Mouse (Mus musculus): ENCODE data around the gene Pnmt. TPM values are rescaled to one million over a fixed set of nuclear protein-coding genes. Genes with fewer than 3 reads are reported as not detected.

Gene Pnmt
- 0.17 TPM in 1 of 2 replicates, not detected in the other for polyA plus RNA-seq (2016; fragmentation: Nextera tagmentation; extraction: Ambion mirVana)

DNA sequence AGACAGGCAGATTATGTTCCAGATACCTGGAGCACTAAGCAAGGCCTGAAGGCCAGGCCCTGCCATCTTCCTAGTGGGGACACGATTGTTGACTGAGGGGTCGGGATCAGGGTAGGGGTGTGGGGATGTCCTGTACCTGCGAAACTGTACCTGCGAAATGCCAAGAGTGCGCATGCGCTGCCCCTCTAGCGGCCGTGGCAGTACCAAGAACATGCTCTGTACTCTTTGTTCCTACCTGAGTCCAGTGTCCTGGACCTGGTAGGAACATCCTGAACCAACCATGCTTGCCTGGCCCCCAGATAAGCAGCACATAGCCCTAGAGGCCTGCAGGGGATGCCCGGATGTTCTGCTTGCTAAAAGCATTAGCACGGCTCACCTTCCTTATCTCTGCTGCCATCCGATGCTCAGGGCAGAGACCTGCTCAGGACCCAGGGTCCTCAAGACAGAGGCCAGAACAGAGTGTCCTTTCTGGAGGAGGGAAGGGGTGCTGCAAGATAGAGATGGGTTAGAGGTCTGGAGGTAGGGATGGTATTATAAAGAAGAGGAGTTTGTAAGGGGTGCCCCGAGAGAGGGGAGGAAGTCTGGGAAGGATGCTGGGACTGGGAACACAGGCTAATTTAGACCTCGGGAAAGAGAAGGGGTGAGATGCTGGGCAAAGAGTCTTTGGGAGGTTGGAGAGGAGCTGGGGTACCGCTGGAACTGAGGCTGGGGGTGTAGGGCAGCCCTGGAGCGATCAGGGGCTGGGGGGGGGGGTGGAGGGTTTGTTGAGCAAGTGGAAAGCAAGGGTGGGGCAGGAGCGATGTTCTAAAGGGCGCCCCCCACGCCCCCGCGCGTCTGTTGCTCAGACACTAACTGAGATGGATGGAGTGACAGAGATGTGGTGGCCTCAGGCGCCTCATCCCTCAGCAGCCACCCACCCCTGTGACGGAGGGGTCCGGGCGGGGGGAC lies at the start of gene Pnmt:
TSS of gene Pnmt (plus strand) at position 813 of the 948 bp plus-strand sequence.
- peaks cover 6% of the 10 kb centered on the region; the same call in 1 of the 2 replicates for H3K4me1 ChIP-seq
- H3K9ac ChIP-seq: no peak within 1 kb of the TSS
- no peak within 1 kb of the TSS for H3K27ac ChIP-seq
- peaks cover 77% of the 10 kb centered on the region for H3K27me3 ChIP-seq
- H3K4me3 ChIP-seq (replicated peaks): no peak within 1 kb of the TSS
- no peak for ATAC-seq (ENCODE audit: low FRiP score)
- no peak within 1 kb of the TSS for H3K4me2 ChIP-seq
- peaks cover 3% of the 10 kb centered on the region for H3K36me3 ChIP-seq (replicated peaks)
- WGBS: 52% methylated on average over 25 of the region's 25 CpGs
- no peaks in the 10 kb centered on the region for H3K9me3 ChIP-seq

DNA sequence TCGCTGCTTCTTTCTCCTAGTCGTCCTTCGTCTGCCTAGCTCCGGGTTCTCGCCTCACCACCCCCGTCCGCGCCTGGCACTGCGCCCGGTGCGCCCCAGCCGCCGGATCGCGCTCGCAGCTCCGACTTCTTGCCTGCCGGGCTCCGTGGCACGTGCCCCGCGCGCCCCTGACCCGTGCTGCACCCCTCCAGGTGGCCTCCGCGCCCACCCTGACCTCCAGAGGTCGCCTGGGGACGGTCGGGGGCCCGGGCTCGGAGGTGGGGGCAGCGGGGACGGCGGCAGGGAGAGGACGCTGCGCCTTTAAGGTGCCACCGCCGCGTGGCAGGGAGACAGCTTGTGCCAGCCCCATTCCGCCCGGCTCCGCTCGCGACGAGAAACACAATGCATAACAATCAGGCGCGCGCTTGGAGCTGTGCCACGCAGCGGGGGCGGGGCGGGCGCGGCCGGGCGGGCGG lies 47.7 kb upstream of the Pnmt start:
- Histone ChIP-seq H3K27ac (peak overlapping the region; percentile 90), H3K4me2 (peak overlapping the region; percentile 94), H3K4me1 (peaks cover 49% of the 10 kb centered on the region), H3K36me3 (replicated peaks) (no peaks in the 10 kb centered on the region), H3K9me3 (no peaks in the 10 kb centered on the region), H3K4me3 (replicated peaks) (peak overlapping the region; percentile 47), H3K27me3 (peaks cover 91% of the 10 kb centered on the region), H3K9ac (peak overlapping the region; percentile 72)
- no peak for ATAC-seq (ENCODE audit: low FRiP score)
- WGBS: under 1% methylated on average over 55 of the region's 57 CpGs

DNA sequence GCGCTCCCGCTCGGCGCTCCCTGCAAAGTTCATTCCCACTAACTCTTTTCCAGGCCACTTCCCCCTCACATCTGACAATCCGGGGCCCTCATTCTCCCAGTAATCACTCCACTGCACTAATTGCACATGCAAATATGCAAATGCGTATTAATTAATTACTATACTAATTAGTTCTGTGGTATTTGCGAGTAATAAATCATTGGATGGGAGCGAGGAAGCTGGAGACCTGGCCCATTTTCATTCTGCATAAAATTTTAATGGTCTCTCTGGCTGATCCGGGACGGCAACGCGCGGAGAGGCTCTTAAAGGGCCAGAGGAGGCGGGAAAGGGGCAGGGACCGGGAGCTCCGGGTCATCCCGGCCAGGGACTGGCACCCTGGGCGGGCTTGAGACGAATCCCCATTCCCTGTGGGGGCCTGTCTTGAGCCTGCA lies 47.2 kb upstream of the Pnmt start:
- H3K36me3 ChIP-seq (replicated peaks): no peaks in the 10 kb centered on the region
- peak overlapping the region; percentile 47 for H3K4me3 ChIP-seq (replicated peaks)
- H3K27ac ChIP-seq: peak overlapping the region; percentile 90
- whole genome bisulfite sequencing: under 1% methylated on average over 19 of the region's 19 CpGs
- H3K4me1 ChIP-seq: peaks cover 44% of the 10 kb centered on the region
- H3K4me2 ChIP-seq: peak overlapping the region; percentile 94
- H3K27me3 ChIP-seq: peaks cover 91% of the 10 kb centered on the region
- no peaks in the 10 kb centered on the region for H3K9me3 ChIP-seq
- peak overlapping the region; percentile 72 for H3K9ac ChIP-seq
- ATAC-seq (ENCODE audit: low FRiP score): no peak

DNA sequence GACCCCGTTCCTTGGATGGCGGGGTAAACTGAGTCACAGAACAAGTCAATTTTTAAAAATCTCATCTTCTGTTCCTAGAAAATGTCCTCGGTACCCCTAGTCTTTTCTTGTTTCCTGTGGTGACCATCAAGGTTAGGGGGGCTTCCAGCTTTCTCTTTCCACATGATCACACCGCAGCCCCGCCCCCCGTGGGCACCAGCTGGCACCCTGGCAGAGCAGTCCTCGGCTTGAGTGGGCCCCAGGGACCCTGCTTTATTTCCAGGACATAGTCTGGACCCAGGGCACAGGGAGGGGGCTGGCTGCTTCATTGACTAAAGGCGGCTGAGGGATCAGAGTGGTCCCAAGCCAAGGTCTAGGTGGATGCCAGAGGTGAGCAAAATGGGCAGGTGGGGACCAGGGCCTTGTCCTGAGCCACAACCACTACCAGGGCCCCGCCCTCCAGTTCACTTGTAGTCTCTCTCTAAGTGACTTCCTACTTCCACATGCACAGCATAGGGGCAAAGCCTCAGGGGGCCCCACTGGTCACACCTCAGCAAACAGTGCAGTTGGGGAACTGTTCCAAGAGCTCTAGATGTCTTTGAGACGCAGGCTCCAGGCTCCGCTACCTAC lies 46.5 kb upstream of the Pnmt start:
- no peaks in the 10 kb centered on the region for H3K9me3 ChIP-seq
- no peaks in the 10 kb centered on the region for H3K36me3 ChIP-seq (replicated peaks)
- peak overlapping the region; percentile 90 for H3K27ac ChIP-seq
- peak overlapping the region; percentile 47 for H3K4me3 ChIP-seq (replicated peaks)
- H3K9ac ChIP-seq: peak overlapping the region; percentile 72; the same call in 1 of the 2 replicates
- peaks cover 37% of the 10 kb centered on the region for H3K4me1 ChIP-seq
- ATAC-seq (ENCODE audit: low FRiP score): no peak
- 3% methylated on average over 9 of the region's 11 CpGs for WGBS
- H3K4me2 ChIP-seq: peak overlapping the region; percentile 94
- H3K27me3 ChIP-seq: peaks cover 87% of the 10 kb centered on the region

DNA sequence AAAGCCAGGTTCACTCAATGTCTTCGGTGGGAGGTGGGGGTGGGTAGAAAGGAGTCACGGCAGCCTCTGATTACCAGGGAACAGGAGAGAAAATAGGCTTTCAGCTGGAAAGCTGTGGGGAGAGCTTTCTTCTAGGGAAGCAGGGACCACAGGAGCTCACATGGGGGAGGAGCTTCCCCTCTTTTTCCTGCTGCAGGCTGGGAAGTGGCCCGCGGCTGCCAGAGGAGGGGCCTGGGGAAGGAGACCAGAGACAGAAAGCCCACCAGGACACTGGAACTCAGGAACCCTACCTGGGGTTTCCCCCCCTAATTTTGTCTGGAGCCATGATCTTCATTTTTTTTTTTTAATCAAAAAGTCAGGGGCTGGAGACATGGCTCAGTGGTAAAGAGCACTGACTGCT lies 45.7 kb upstream of the Pnmt start:
- Histone ChIP-seq H3K4me3 (replicated peaks) (no peak overlapping the region), H3K27ac (no peak overlapping the region), H3K27me3 (peaks cover 85% of the 10 kb centered on the region), H3K9me3 (no peaks in the 10 kb centered on the region), H3K4me1 (peaks cover 35% of the 10 kb centered on the region), H3K4me2 (no peak overlapping the region), H3K36me3 (replicated peaks) (no peaks in the 10 kb centered on the region), H3K9ac (no peak overlapping the region)
- 12% methylated on average over 4 of the region's 4 CpGs for WGBS
- ATAC-seq (ENCODE audit: low FRiP score): no peak

DNA sequence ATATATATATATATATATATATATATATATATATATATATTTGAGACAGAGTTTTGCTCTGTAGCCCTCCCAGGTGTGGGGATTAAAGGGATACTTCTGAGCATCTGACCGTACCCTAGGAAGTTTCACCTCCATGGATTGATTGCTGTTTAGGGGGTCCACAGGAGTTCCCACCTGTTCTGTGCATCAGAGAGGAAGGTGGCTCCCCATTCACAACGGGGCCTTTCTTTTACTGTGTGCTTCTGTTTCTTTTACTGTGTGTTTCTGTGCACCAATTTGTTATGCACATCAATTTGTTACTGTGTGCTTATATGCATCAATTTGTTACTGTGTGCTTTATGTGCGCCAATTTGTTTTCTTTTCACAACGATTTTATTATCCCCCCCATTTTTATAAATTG lies 45.1 kb upstream of the Pnmt start:
- Histone ChIP-seq H3K9ac (no peak overlapping the region), H3K36me3 (replicated peaks) (no peaks in the 10 kb centered on the region), H3K27ac (no peak overlapping the region), H3K4me1 (peaks cover 36% of the 10 kb centered on the region), H3K4me2 (no peak overlapping the region), H3K9me3 (no peaks in the 10 kb centered on the region), H3K27me3 (peaks cover 85% of the 10 kb centered on the region), H3K4me3 (replicated peaks) (no peak overlapping the region)
- WGBS: 52% methylated on average over 4 of the region's 4 CpGs
- ATAC-seq (ENCODE audit: low FRiP score): no peak

DNA sequence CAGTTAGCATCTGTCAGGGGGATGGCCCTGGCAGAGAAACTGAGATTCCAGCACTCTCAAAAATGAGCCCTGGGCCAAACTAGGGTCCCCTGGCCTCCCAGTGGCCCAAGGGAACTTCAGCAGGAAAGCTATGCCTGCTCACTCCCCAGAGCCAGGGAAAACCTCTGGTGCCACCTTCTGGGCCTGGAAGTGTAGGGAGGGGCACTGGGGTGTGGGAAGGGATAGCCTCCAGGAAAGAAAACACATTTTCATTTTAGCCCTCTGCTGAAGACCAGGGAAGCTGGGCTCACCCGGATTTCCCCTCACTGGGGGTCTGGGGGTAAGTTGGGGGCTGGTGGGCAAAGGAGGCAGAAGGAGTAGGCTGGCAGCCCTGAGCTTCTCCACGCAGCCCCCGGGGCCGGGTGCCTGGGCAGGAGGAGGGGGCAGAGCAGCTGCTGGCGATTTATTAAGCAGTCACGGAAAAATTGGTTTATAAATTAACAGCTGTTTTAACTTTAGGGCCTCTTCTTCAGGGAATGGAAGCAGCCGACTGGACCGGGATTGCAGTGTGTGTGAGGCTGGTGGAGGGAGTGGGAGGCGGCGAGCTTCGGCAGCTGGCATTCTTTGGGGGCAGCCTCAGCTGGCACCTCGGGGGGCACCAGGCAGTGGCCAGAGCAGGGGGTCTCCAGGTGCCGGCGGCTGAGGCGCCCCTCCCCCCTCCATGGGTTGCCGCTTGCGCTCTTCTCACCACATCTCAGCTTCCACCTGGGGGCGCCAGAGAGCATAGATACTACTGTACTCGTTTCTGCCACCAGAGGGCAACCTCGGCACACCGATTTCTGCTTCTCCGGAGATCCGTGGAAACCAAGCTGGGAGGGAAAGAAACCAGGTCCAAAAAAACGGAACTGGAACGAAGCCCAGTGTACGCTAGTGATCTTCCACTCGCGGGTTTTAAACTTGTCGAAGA lies 44.0 kb upstream of the Pnmt start:
- Histone ChIP-seq H3K27me3 (peaks cover 85% of the 10 kb centered on the region), H3K9me3 (no peaks in the 10 kb centered on the region), H3K4me2 (peak overlapping the region; percentile 48), H3K27ac (no peak overlapping the region), H3K36me3 (replicated peaks) (no peaks in the 10 kb centered on the region), H3K4me1 (peaks cover 37% of the 10 kb centered on the region), H3K9ac (no peak overlapping the region), H3K4me3 (replicated peaks) (peak overlapping the region; percentile 26)
- whole genome bisulfite sequencing: 3% methylated on average over 29 of the region's 29 CpGs
- ATAC-seq (ENCODE audit: low FRiP score): peak; percentile 72; the same call in 1 of the 2 replicates

DNA sequence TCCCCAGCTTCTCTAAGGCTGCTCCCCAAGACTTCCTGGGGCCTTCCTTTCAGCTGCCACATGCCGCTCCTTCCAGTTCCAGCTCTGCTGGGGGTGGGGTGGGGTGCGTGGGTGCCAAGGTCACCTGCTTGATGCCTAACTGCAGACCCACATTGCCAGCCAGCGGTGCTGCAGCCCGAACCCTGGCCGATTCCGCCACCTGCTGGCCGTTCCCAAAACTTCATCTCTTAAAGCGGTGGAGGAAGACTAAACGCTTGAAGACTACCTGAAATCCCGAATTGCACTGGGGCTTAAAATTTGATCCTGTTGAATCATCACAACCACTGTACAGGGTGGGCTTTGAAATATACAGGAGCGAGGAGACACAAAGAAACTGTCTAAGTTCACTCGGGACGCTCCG lies 41.0 kb upstream of the Pnmt start:
- Histone ChIP-seq H3K4me1 (peaks cover 33% of the 10 kb centered on the region), H3K9me3 (no peaks in the 10 kb centered on the region), H3K4me3 (replicated peaks) (no peak overlapping the region; the same call in 1 of the 2 replicates), H3K36me3 (replicated peaks) (no peaks in the 10 kb centered on the region), H3K4me2 (peak overlapping the region; percentile 41), H3K27ac (no peak overlapping the region), H3K9ac (no peak overlapping the region), H3K27me3 (peaks cover 85% of the 10 kb centered on the region)
- WGBS: 3% methylated on average over 14 of the region's 14 CpGs
- ATAC-seq (ENCODE audit: low FRiP score): no peak

DNA sequence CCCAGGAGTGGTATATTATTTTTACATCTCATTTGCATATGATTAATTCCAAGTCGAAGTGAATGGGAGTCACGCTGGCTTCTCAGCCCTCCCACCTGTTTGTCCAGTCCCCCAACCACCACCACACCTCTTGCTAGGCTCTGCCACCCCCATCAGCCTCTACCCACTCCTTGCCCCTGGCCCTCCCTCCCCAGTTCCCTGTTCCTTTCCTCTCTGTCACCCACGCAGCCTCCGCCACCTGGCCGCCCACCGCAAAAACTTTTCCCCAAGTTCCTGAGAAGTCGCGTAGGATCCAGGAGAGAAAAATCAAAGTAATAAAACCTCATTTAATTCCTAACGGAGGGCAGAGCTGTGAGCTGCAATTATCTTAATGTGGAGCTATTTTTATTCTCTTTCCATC lies 40.1 kb upstream of the Pnmt start:
- Histone ChIP-seq H3K4me1 (peaks cover 32% of the 10 kb centered on the region), H3K27ac (no peak overlapping the region), H3K9me3 (no peaks in the 10 kb centered on the region), H3K36me3 (replicated peaks) (no peaks in the 10 kb centered on the region), H3K9ac (0 out of 2 replicates have a peak overlapping the region, but pooled peaks have one; percentile 17), H3K4me3 (replicated peaks) (no peak overlapping the region), H3K4me2 (no peak overlapping the region), H3K27me3 (peaks cover 86% of the 10 kb centered on the region)
- WGBS: 7% methylated on average over 9 of the region's 9 CpGs
- ATAC-seq (ENCODE audit: low FRiP score): no peak

DNA sequence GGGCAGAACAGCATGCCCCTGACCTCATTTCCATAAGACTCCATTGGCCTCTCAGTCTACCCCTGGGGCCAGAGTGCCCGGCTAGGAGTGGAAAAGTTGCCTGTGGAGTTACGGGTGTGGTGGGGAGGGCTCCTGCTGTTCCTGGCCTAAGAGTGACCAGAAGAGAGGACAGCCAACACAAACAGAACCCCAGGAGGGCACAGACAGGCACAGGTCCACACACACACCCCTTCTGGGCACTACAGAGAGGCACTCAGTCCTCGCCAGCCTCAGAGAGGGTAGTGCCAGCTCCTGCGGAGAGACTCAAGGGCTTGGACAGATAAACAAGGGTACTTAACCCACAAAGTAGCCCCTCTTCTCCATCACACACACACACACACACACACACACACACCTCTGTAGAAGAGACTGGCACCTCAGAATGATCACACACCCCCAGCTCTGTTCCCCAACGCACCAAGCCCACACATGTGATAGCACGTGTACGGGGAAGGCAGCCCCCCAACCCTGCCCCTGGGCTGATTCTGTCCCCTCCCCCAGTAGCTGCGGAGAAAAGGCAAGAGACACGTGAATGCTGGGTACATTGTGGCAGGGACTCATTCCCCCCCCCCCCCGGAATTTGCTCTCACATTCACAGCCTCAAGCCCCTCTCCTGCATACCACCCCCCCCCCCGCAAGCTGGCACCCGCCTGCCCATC lies 38.7 kb upstream of the Pnmt start:
- no peak for ATAC-seq (ENCODE audit: low FRiP score)

More for the DNA sequence above, 38.7 kb upstream of the Pnmt start:
- WGBS: 3% methylated on average over 12 of the region's 12 CpGs
- Histone ChIP-seq H3K9ac (0 out of 2 replicates have a peak overlapping the region, but pooled peaks have one; percentile 55), H3K9me3 (no peaks in the 10 kb centered on the region), H3K27me3 (peaks cover 86% of the 10 kb centered on the region), H3K4me2 (peak overlapping the region; percentile 93), H3K36me3 (replicated peaks) (no peaks in the 10 kb centered on the region), H3K27ac (no peak overlapping the region), H3K4me1 (peaks cover 24% of the 10 kb centered on the region), H3K4me3 (replicated peaks) (peak overlapping the region; percentile 49)
